Mouse (Mus musculus) frontal cortex, postnatal 36 days (tissue): ENCODE data around the gene Adgra1.

ENCODE experiments used
- DNase-seq, 2 experiments: peaks; one replicate each; pipeline ENCODE4 v3.0.0; 2022; ENCODE audit warnings: low spot score in 2 of 2

The Adgra1 gene

GRCm38 (mm10) chr7:139850152-139850551 is 16.2 kb downstream of the Adgra1 start:
- no peak for DNase-seq

DNA sequence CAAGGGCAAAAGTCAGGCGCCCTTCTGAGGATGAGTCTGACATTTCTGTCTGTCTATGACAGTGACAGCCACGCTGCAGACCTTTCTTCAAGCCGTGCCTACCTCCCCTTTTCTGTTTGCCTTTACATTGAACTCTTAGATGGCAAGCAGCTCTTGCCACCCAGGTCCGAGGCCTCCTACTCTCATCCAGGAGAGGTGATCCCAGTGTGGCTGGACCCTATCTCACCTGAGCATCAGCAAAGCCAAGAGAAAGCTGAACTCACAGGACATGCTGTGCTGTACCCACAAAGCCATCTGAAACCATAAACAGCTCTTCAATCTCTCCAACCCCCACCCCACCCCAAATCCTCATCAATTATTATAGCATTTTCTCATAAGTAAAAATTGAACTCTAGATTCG is 16.7 kb downstream of the Adgra1 start:
- no peak for DNase-seq

DNA sequence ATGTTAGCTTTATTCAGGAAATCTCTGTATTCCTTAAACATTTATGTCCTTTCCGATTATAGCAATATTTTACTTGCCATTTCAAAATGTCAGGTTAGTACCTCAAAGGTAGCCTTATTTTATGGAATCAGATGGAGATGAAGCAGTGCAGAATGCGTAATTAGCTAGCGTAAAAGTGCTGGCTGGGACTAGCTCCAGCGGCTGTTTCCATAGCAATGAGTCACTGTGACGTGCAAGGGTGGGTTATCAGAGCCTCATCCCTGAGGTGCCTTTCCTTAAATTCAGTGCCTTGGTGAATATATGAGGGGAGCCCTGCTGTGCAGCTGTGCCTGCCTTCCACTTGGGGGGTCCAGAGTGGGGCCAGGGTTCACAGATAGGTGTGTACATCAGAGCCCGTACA is 17.1 kb downstream of the Adgra1 start:
- peak; percentile 55 to 68 for DNase-seq

DNA sequence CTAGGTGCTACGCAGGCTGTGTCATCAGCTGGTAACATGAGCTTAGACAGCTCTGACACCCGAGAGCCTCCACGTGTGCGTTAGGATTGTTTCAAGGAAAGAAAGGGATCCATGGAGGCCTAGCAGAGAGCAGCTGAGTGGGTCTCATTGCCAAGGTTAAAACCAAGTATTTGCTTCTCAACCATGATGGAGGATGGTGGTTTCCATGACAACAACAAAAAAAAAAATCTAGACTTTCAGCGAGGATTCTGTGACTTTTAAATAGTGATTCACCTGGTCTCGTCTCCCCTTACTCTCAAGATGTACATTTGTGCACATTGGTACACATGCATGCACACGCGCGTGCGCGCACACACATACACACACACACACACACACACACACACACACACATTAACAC is 21.3 kb downstream of the Adgra1 start:
- DNase-seq, result no peak

- peak; percentile 79 to 91 for DNase-seq
Observed at GRCm38 (mm10) chr7:139861411-139861810, 27.4 kb downstream of the Adgra1 start.

DNA sequence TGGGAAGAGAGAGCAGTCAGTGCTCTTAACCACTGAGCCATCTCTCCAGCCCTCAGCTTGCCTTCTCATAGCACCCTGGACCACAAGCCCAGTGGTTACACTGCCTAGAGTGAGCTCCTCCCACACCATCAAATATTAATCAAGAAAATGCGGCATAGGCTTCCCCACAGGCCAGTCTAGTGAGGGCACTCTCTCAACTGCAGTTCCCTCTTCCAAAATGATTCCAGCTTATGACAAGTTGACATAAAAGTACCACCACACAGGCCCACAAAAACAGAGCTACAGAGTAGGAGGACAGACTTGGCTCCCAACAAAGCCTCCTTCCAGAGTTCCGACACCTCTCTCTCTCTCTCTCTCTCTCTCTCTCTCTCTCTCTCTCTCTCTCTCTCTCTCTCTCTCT is 29.1 kb downstream of the Adgra1 start:
- DNase-seq, result no peak

DNA sequence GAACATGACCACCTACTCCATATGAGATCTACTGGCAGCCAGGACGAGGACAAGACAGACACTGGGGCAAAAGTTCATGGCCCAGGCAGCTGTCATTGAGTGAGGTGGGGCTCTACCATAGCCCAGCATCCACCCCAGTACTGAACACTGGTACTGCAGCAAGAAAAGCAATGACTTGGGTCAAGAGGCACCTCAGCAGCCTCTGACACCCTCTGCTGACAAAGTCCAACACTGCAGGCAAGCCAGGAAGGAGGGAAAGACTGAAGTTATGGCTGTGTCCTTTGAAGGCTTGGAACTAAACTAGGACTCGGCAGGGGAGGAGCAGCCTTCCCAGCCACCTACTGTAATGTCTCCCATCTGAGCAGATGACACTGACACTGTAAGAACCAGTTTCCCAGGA is 30.3 kb downstream of the Adgra1 start:
- no peak for DNase-seq

DNA sequence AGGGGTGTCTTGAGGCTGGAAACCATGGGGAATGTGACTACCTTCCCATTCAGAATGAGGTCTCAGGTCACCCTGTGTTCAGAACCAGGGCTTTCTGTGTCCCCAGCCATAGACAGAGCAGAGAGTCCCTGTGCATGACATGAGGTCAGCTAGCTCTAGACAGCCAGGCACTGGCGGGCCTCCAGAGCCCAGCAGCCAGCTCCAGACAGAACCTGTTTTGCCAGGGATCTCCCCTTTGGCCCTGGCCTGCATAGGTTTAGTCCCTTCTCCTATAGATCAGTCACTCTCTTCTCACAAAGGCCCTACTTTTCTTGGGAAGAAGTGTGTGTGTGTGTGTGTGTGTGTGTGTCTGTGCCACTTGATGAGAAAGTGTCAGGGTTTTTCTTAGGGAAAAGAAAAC is 30.9 kb downstream of the Adgra1 start:
- DNase-seq, result no peak

DNA sequence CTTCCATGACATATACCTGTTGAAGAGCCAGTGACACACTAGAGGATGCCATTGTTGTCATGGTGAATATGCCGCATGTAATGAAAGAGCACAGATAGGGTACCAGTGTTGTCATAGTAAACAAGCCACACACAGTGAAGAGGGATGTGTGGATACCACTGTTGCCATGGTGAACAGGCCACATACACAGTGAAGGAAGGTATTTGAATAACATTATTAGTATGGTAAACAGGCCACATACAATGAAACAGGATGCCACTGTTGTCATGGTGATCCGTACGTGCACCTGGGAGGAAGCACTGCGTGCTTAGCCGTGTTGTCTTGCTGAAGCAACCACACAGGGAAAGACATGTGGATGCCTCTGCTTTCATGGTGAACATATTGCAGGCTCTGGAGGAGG is 37.0 kb downstream of the Adgra1 start:
- DNase-seq, result no peak

DNA sequence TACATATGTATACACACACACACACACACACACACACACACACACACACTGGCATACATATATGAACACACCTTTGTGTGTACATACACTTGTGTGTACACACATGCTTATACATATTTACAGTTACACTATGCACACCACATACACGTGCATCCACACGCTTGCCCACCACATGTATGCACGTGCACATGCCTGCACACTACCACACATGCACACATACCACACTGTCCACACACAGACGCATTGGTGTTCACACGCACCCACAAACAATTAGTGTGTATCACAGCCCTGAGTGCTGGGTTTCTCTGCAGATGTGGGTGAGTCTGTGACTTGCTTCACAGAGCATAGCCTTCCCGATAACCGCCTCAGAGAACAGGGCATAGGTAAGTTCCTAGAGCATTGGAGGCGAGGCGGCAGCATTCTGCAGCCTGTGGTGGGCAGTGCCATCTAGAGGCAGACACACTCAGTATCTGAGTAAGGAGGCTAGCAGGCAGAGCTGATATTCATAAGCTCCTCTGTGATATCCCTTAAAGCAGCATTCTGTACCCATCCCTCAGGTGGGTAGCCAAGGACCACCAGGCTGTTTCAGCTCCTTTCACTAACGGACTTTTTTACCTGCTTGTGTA is 43.3 kb downstream of the Adgra1 start:
- DNase-seq, result peak in 1 of 2 experiments; percentile 69

DNA sequence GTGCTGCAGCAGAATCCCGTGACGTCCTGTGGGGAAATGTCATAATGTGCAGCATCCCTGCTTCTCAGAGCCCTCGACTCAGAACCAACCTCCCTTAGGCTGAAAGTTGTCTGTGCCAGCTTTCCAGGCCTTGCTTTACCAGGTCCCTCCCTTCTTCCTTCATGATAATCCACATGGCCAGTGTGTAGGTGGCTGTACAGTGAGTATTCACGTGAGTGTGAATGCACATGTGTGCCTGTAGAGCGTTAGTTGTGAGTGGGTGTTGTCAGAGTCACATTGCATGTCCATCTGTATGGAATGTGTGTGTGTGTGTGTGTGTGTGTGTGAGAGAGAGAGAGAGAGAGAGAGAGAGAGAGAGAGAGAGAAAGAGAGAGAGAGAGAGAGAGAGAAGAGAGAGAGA is 44.1 kb downstream of the Adgra1 start:
- peak in 1 of 2 experiments; percentile 53 for DNase-seq

- DNase-seq, result peak in 1 of 2 experiments; percentile 30
Observed at GRCm38 (mm10) chr7:139878621-139879020, 44.6 kb downstream of the Adgra1 start.

GRCm38 (mm10) chr7:139883545-139883944 is 49.6 kb downstream of the Adgra1 start:
- no peak for DNase-seq

- DNase-seq, result no peak
Observed at GRCm38 (mm10) chr7:139891779-139892178, 57.8 kb downstream of the Adgra1 start.

DNA sequence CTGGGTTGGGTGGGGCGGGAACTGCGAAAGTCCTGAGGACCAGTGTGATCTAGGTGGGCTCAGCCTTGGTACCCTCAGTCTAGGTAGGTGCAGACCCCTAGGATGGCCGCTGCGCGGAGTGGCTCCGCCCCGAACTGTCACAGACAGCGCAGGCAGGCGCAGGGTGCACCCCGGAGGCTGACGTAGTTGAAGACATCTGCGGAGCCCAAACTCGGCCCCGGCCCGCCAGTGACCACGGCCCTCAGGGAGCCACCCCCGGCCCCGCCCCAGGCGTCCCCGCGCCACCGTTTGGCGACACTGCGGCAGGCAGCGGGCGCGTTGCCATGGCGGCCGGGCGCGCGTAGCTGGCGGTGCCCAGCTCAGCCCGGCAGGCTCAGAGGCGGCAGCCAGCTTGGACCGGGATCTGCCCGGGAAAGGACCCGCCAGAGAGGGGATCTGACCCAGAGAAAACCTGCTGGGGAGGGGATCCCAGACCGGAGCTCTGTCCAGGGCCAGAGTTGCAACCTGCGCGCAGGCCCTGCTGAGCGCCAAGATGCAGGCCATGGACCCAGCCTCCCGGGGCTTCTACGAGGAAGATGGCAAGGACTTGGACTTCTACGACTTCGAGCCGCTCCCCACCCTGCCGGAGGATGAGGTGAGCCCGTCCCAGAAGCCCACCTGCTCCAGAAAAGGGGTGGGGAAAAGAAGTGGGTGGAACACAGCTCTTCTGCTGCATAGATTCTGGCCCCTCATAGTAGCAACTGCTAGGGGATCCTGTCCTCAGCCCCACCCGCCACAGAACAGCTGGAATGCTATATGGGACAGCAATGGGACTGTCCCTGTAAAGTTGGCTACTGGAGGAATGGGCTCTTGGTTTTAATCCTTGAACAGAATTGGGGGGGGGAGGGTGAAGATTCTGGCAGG is 60.9 kb downstream of the Adgra1 start, which contains the start of gene Kndc1:
Gene Kndc1 (plus strand): TSS at position 42 of the 903 bp plus-strand sequence.
- DNase-seq, result peak; percentile 72 to 77

DNA sequence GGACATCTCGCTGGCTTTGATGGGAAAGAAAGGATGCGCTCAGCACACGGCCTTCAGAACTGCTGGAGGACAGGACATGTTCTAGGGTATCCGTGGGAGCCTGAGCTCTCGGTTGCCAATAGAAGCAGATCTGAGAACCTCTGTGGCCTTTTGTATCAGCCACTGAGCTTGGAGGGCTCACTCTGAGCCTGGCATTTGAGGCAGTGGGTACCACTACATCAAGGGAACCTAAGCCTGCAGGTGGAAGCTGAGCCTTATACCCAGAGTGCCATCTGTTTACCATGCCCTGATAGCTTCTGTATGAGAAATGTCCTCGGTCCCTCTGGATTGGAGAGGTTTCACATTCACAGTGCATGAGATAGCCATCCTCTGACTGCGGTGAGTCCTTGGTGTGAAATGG is 62.3 kb downstream of the Adgra1 start:
- DNase-seq, result no peak

DNA sequence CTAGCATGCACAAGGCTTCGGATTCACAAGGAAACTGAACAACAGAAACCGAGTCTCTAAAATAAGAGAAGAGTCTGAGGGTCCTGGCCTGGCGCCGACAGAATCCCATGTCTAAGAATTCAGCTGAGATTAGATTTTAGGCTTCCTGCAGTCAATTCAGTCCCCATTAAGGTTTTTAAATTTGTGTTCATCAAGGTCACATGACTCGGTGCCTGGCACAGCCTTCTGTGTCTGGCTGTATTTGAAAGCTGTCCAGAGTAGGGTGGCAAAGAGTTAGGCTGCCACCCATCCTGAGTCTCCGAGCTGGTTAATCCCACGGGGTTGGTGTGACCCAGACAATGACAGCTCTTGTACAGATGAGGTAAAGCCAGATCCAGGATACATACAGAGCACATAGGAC is 62.8 kb downstream of the Adgra1 start:
- no peak for DNase-seq

- peak in 1 of 2 experiments; percentile 23 for DNase-seq
Observed at GRCm38 (mm10) chr7:139898606-139899005, 64.6 kb downstream of the Adgra1 start.

DNA sequence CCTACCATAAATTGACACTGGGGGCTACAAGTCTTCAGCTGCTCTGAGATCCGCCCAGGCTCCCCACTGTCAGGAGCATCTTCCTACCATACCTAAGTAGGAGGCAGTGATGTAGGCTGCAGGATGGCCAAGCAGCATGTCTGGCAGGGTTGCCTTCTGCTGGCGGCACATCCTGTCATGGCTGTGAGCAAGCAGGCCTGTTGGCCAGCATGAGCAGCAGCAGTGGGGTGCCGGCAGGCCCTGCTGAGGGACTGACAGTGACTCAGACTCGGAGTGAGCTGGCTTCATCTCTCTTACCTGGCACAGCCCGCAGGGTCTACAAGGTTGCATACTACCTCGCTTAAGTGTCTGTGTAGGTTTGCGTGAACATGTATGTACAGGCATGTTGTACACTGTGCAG is 65.5 kb downstream of the Adgra1 start:
- peak in 1 of 2 experiments; percentile 47 for DNase-seq

GRCm38 (mm10) chr7:139900456-139900855 is 66.5 kb downstream of the Adgra1 start:
- no peak for DNase-seq

DNA sequence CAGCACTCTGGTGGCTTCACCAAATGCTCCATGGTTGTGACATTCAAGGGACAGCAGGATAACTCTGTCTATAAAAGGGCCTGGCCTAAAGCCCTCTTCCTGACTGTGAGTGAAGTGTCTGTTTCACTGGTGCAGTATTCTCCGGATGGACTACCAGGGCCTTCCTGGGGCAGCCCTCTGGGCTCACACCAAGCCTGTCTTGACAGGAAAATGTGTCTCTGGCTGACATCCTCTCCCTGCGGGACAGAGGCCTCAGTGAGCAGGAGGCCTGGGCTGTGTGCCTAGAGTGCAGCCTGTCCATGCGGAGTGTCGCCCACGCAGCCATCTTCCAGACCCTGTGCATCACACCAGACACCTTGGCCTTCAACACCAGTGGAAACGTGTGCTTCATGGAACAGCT is 66.9 kb downstream of the Adgra1 start:
- no peak for DNase-seq

- no peak for DNase-seq
Observed at GRCm38 (mm10) chr7:139901981-139902380, 68.0 kb downstream of the Adgra1 start.

GRCm38 (mm10) chr7:139905261-139905660 is 71.3 kb downstream of the Adgra1 start:
- no peak for DNase-seq
